Mouse (Mus musculus) forebrain, embryonic 14.5 days (tissue): ENCODE results near the gene Fhl1. TPM values are rescaled to one million over a fixed set of nuclear protein-coding genes. Genes with fewer than 3 reads are reported as not detected.

Source experiments
- ATAC-seq: fragments of 200-750 bp; cut with Nextera tagmentation; 2 replicates; pipeline ENCODE4 v1.8.0; 2017; ENCODE audit warnings: mild to moderate bottlenecking, moderate library complexity
- DNase-seq: peaks from one replicate; pipeline ENCODE4 v3.0.0-alpha.2; 2015; ENCODE audit warnings: low spot score
- H3K27ac ChIP-seq: fragments of 300-500 bp; sonication (generic); 2 replicates; pipeline ENCODE4 v1.5.1; 2014; ENCODE audit warnings: low read depth, mild to moderate bottlenecking, control low read depth, low read length, moderate library complexity
- H3K27me3 ChIP-seq: fragments of 300-500 bp; sonication (generic); replicated peaks from 2 replicates; pipeline ENCODE4 v1.6.1; 2014; ENCODE audit warnings: low read length, control low read depth, mixed read lengths; ENCODE audit not compliant: control insufficient read depth, insufficient read depth
- H3K36me3 ChIP-seq: fragments of 300-500 bp; sonication (generic); 2 replicates; pipeline ENCODE4 v1.6.1; 2014; ENCODE audit warnings: low read length, control low read depth; ENCODE audit not compliant: control insufficient read depth, insufficient read depth
- H3K4me1 ChIP-seq: fragments of 300-500 bp; sonication (generic); 2 replicates; pipeline ENCODE4 v1.6.1; 2014; ENCODE audit warnings: antibody characterized with exemption, low read length, control low read depth; ENCODE audit not compliant: control insufficient read depth, insufficient read depth
- H3K4me2 ChIP-seq: fragments of 300-500 bp; sonication (generic); 2 replicates; pipeline ENCODE4 v1.6.1; 2014; ENCODE audit warnings: mild to moderate bottlenecking, control low read depth, low read length
- H3K4me3 ChIP-seq: fragments of 300-500 bp; sonication (generic); 2 replicates; pipeline ENCODE4 v1.5.1; 2014; ENCODE audit warnings: low read depth, low read length, control low read depth
- H3K9ac ChIP-seq: fragments of 300-500 bp; sonication (generic); 2 replicates; pipeline ENCODE4 v1.6.1; 2014; ENCODE audit warnings: mild to moderate bottlenecking, low read length, control low read depth, moderate library complexity
- H3K9me3 ChIP-seq: fragments of 300-500 bp; sonication (generic); replicated peaks from 2 replicates; pipeline ENCODE4 v1.6.1; 2016; ENCODE audit warnings: low read length, control low read depth, mixed read lengths; ENCODE audit not compliant: control insufficient read depth
- WGBS: fragments of 180-500 bp; shearing (Covaris S2); extraction: QIAGEN DNeasy Blood & Tissue Kit; methylation state at CpG from one replicate; pipeline ENCODE4 v1.1.7; 2014; 5-methylcytosine and 5-hydroxymethylcytosine counted together
- polyA plus RNA-seq: library from polyadenylated mRNA; unstranded; fragments of >200 nt; fragmentation: Nextera tagmentation; extraction: Ambion mirVana; gene quantifications from 2 replicates; pipeline ENCODE4 v1.2.1, GENCODE M21; 2014

Gene Fhl1
- polyA plus RNA-seq, 1 experiment from 2014 or later = 157 TPM

- no peaks in the 10 kb centered on the region for H3K36me3 ChIP-seq
- H3K4me1 ChIP-seq = no peaks in the 10 kb centered on the region
- H3K9me3 ChIP-seq = no peaks in the 10 kb centered on the region
- WGBS = 79% methylated on average over 6 of the region's 6 CpGs
- H3K4me3 ChIP-seq = no peak overlapping the region
- no peak overlapping the region for H3K4me2 ChIP-seq
- H3K27ac ChIP-seq = no peak overlapping the region
- H3K9ac ChIP-seq = no peak overlapping the region
- ATAC-seq (no peak), DNase-seq (no peak)
- H3K27me3 ChIP-seq = no peaks in the 10 kb centered on the region
Observed at GRCm38 (mm10) chrX:56835842-56836241, 104.3 kb downstream of the Fhl1 start.

- Histone ChIP-seq H3K9me3 (no peaks in the 10 kb centered on the region), H3K27ac (no peak overlapping the region), H3K4me2 (no peak overlapping the region), H3K4me1 (no peaks in the 10 kb centered on the region), H3K27me3 (no peaks in the 10 kb centered on the region), H3K4me3 (no peak overlapping the region), H3K36me3 (no peaks in the 10 kb centered on the region), H3K9ac (no peak overlapping the region)
- DNase-seq (peak; percentile 62), ATAC-seq (no peak)
Observed at GRCm38 (mm10) chrX:56839369-56839768, 107.8 kb downstream of the Fhl1 start.

- no peak overlapping the region for H3K27ac ChIP-seq
- WGBS = 79% methylated on average over 5 of the region's 5 CpGs
- no peak for ATAC-seq
- H3K9me3 ChIP-seq = no peaks in the 10 kb centered on the region
- no peak overlapping the region for H3K4me2 ChIP-seq
- H3K4me3 ChIP-seq = no peak overlapping the region
- no peaks in the 10 kb centered on the region for H3K36me3 ChIP-seq
- no peak overlapping the region for H3K9ac ChIP-seq
- no peaks in the 10 kb centered on the region for H3K4me1 ChIP-seq
- peak; percentile 19 for DNase-seq
- H3K27me3 ChIP-seq = no peaks in the 10 kb centered on the region
Observed at GRCm38 (mm10) chrX:56841255-56841654, 109.7 kb downstream of the Fhl1 start.

Other genes with a start within 250 kb of the Fhl1 start
- gene Gm10477, start 207.0 kb upstream of the Fhl1 start, polyA plus RNA-seq = not detected in 2 replicates
- gene Gm648, start 182.2 kb upstream of the Fhl1 start, polyA plus RNA-seq = not detected in 2 replicates
- gene Mmgt1, start 133.7 kb upstream of the Fhl1 start, polyA plus RNA-seq = 45.8 and 49.9 TPM in 2 replicates
- gene Slc9a6, start 122.0 kb upstream of the Fhl1 start, polyA plus RNA-seq = 29.9 and 30.2 TPM in 2 replicates
- 0.48 and 0.90 TPM in 2 replicates for gene Map7d3, start 90.5 kb downstream of the Fhl1 start, polyA plus RNA-seq
- not detected in 2 replicates for gene Adgrg4, start 138.4 kb downstream of the Fhl1 start, polyA plus RNA-seq